Mouse (Mus musculus) mammary gland, adult 2 months (tissue): Measurements from ENCODE around the gene Slc37a2. TPM values are rescaled to one million over a fixed set of nuclear protein-coding genes. Genes with fewer than 3 reads are reported as not detected.

Source experiments
- polyA plus RNA-seq: library from polyadenylated mRNA; depleted of rRNA; stranded (reverse); fragments of >200 nt; gene quantifications from 2 replicates; pipeline ENCODE4 v1.2.3, GENCODE M21; 2012; ENCODE audit warnings: low replicate concordance; rRNA removed

Gene Slc37a2
- 7.9 and 9.5 TPM in 2 replicates for polyA plus RNA-seq

GRCm38 (mm10) chr9:37255149-37255888 lies at the start of gene Slc37a2:
Gene Slc37a2 (minus strand): TSS chr9:37255738.

GRCm38 (mm10) chr9:37207929-37208411 lies 47.6 kb downstream of the Slc37a2 start, which contains the start of gene Tmem218:
Gene Tmem218 (plus strand): TSS chr9:37208223.

Other genes starting within 250 kb of the Slc37a2 start
- 5.3 and 16.7 TPM in 2 replicates for gene Pknox2, start 108.3 kb downstream of the Slc37a2 start, polyA plus RNA-seq
- 1.4 and 3.7 TPM in 2 replicates for gene Tmem218, start 47.5 kb downstream of the Slc37a2 start, polyA plus RNA-seq
- 0.83 and 4.2 TPM in 2 replicates for gene Ccdc15, start 92.7 kb upstream of the Slc37a2 start, polyA plus RNA-seq
- 0.50 and 0.59 TPM in 2 replicates for gene Hepacam, start 111.6 kb upstream of the Slc37a2 start, polyA plus RNA-seq
- gene Robo4, start 146.2 kb upstream of the Slc37a2 start, polyA plus RNA-seq, result 48.2 and 50.0 TPM in 2 replicates
- 0.07 and 0.13 TPM in 2 replicates for gene Robo3, start 177.5 kb upstream of the Slc37a2 start, polyA plus RNA-seq
- 18.1 and 21.3 TPM in 2 replicates for gene Msantd2, start 233.6 kb upstream of the Slc37a2 start, polyA plus RNA-seq